Mouse (Mus musculus): Measurements from ENCODE around the gene Npm1.

- TF ChIP-seq CTCF (IDR thresholded peaks at IDR 0.05) = no peak
- TF ChIP-seq EP300 (IDR thresholded peaks at IDR 0.05) = no peak
These were observed 55.5 kb downstream of the Npm1 start for GRCm38 (mm10) chr11:33107540-33107939.

Data from lung, postnatal 0 days (tissue).